Comparison of ENCODE assay signal across 8 mouse cellular contexts in genomic region chr9:74974758-74975157, GRCm38 (mm10). TPM values are rescaled to one million over a fixed set of nuclear protein-coding genes. Genes with fewer than 3 reads are reported as not detected.
A peak's percentile ranks its signal among the peaks of the same experiment; 100 is the strongest.
DNase-seq lines count a peak whose midpoint lies in the region; ATAC-seq lines count a peak whose summit lies in the region.

No protein-coding gene starts in this region.

- H3K27ac ChIP-seq in forebrain, embryonic 15.5 days (replicated peaks), result peak overlapping the region; percentile 98
- H3K27ac ChIP-seq in hindbrain, embryonic 15.5 days (replicated peaks), result peak overlapping the region; percentile 94
- H3K27ac ChIP-seq in stomach, embryonic 16.5 days (ENCODE audit: low read length), result peak overlapping the region; percentile 87

- peak overlapping the region; percentile 84; the same call in 1 of the 2 replicates for H3K9ac ChIP-seq in forebrain, embryonic 15.5 days (replicated peaks)
- H3K9ac ChIP-seq in hindbrain, embryonic 15.5 days, result peak overlapping the region; percentile 55; the same call in 1 of the 2 replicates
- peak overlapping the region; percentile 37; the same call in 1 of the 2 replicates for H3K9ac ChIP-seq in stomach, embryonic 16.5 days (ENCODE audit: low read length)

- H3K9me3 ChIP-seq in forebrain, embryonic 15.5 days, result no peaks in the 10 kb centered on the region
- H3K9me3 ChIP-seq in hindbrain, embryonic 15.5 days, result no peaks in the 10 kb centered on the region
- H3K9me3 ChIP-seq in stomach, embryonic 16.5 days (replicated peaks; ENCODE audit: control insufficient read depth, low read length), result no peaks in the 10 kb centered on the region

- DNase-seq in heart, adult 11 months, result peak; percentile 96
- DNase-seq in heart, adult 8-10 months (ENCODE audit: low spot score), result no peak
- DNase-seq in brain, adult 2 months (ENCODE audit: low read depth, low spot score), result peak; percentile 71
- DNase-seq in lung, postnatal 10 days, result peak; percentile 71
- no peak for DNase-seq in T-cell, adult 2 months (ENCODE audit: low spot score)

- H3K4me2 ChIP-seq in forebrain, embryonic 15.5 days (replicated peaks), result peak overlapping the region; percentile 56
- H3K4me2 ChIP-seq in hindbrain, embryonic 15.5 days, result peak overlapping the region; percentile 57
- H3K4me2 ChIP-seq in stomach, embryonic 16.5 days (ENCODE audit: low read depth, low read length), result peak overlapping the region; percentile 84; the same call in 1 of the 2 replicates

- peaks cover 38% of the 10 kb centered on the region for H3K4me1 ChIP-seq in forebrain, embryonic 15.5 days
- peaks cover 52% of the 10 kb centered on the region for H3K4me1 ChIP-seq in hindbrain, embryonic 15.5 days (replicated peaks)
- peaks cover 19% of the 10 kb centered on the region for H3K4me1 ChIP-seq in stomach, embryonic 16.5 days (ENCODE audit: control insufficient read depth, insufficient read depth, low read length)

- no peak overlapping the region for H3K4me3 ChIP-seq in forebrain, embryonic 15.5 days
- H3K4me3 ChIP-seq in hindbrain, embryonic 15.5 days, result no peak overlapping the region
- H3K4me3 ChIP-seq in stomach, embryonic 16.5 days (replicated peaks; ENCODE audit: low read length), result no peak overlapping the region

- H3K27me3 ChIP-seq in forebrain, embryonic 15.5 days, result no peaks in the 10 kb centered on the region
- H3K27me3 ChIP-seq in hindbrain, embryonic 15.5 days, result no peaks in the 10 kb centered on the region
- no peaks in the 10 kb centered on the region for H3K27me3 ChIP-seq in stomach, embryonic 16.5 days (ENCODE audit: control insufficient read depth, insufficient read depth, low read length)

- no peak for ATAC-seq in forebrain, embryonic 15.5 days (replicated peaks)
- no peak for ATAC-seq in hindbrain, embryonic 15.5 days (ENCODE audit: low FRiP score, low read depth)
- ATAC-seq in stomach, embryonic 16.5 days (ENCODE audit: insufficient read depth, low FRiP score), result no peak

- 2% methylated on average over 11 of the region's 11 CpGs for WGBS in forebrain, embryonic 15.5 days
- WGBS in hindbrain, embryonic 15.5 days, result 2% methylated on average over 11 of the region's 11 CpGs
- WGBS in stomach, embryonic 16.5 days, result 9% methylated on average over 11 of the region's 11 CpGs

- no peaks in the 10 kb centered on the region for H3K36me3 ChIP-seq in forebrain, embryonic 15.5 days
- H3K36me3 ChIP-seq in hindbrain, embryonic 15.5 days, result no peaks in the 10 kb centered on the region
- H3K36me3 ChIP-seq in stomach, embryonic 16.5 days (ENCODE audit: control insufficient read depth, insufficient read depth, low read length), result no peaks in the 10 kb centered on the region

RNA-seq across cellular contexts. Expression of gene Fam214a, which starts 22.1 kb away (rescaled TPM):
- total RNA-seq in heart, adult 8-10 months (2022), result 10 to 100 TPM; 20.6 to 41.9 (median 32.7) TPM
- 28.9 and 29.8 TPM in 2 replicates for polyA plus RNA-seq in forebrain, embryonic 15.5 days (2015; fragmentation: Nextera tagmentation; extraction: Ambion mirVana)
- polyA plus RNA-seq in hindbrain, embryonic 15.5 days (2015; fragmentation: Nextera tagmentation; extraction: Ambion mirVana), result 22.7 and 23.6 TPM in 2 replicates
- 10.0 and 10.2 TPM in 2 replicates for polyA plus RNA-seq in stomach, embryonic 16.5 days (2015; fragmentation: Nextera tagmentation; extraction: Ambion mirVana)

Comparison
In these comparisons a context has a peak if more than half of its experiments do, and no peak if none do; other contexts are left out.
1. DNase-seq: peak in heart, adult 11 months (single experiment), brain, adult 2 months (single experiment) and lung, postnatal 10 days (single experiment); none in heart, adult 8-10 months (single experiment) and T-cell, adult 2 months (single experiment).
2. Peak in every context shown above with its lines, with median percentiles within 50 percentile points of each other: H3K27ac ChIP-seq, H3K4me2 ChIP-seq and H3K9ac ChIP-seq.